Mouse (Mus musculus) ES-CJ7 (cell line): ENCODE results near the gene H2-DMb2.
"Not testable (repeated sequence)": the region's sequence is repeated elsewhere in the genome, so short reads cannot be mapped to it uniquely, and the experiment has no call there.

ENCODE experiments used
- DNase-seq: peaks from one replicate; pipeline ENCODE4 v3.0.0; 2011; ENCODE audit warnings: low read depth, low spot score

Gene H2-DMb2

GRCm38 (mm10) chr17:34134451-34134850 is 8.7 kb upstream of the H2-DMb2 start:
- DNase-seq: no peak

GRCm38 (mm10) chr17:34135297-34136224 is 7.5 kb upstream of the H2-DMb2 start:
- peak; percentile 98 for DNase-seq

GRCm38 (mm10) chr17:34137601-34138000 is 5.5 kb upstream of the H2-DMb2 start:
- no peak for DNase-seq

GRCm38 (mm10) chr17:34138655-34139054 is 4.5 kb upstream of the H2-DMb2 start:
- no peak for DNase-seq

GRCm38 (mm10) chr17:34139416-34139815 is 3.7 kb upstream of the H2-DMb2 start:
- DNase-seq: peak; percentile 78

GRCm38 (mm10) chr17:34140240-34140639 is 2.9 kb upstream of the H2-DMb2 start:
- no peak for DNase-seq

GRCm38 (mm10) chr17:34141448-34141847 is 1.7 kb upstream of the H2-DMb2 start:
- no peak for DNase-seq

GRCm38 (mm10) chr17:34142456-34143010 is 574 bp upstream of the H2-DMb2 start:
- no peak for DNase-seq

- DNase-seq: no peak
Observed at GRCm38 (mm10) chr17:34143461-34143860, 354 bp downstream of the H2-DMb2 start.

GRCm38 (mm10) chr17:34144221-34144620 is 1.1 kb downstream of the H2-DMb2 start:
- not testable (repeated sequence) for DNase-seq

GRCm38 (mm10) chr17:34144960-34145371 is 1.9 kb downstream of the H2-DMb2 start:
- no peak for DNase-seq

- DNase-seq: peak; percentile 71
Observed at GRCm38 (mm10) chr17:34152923-34153322, 9.8 kb downstream of the H2-DMb2 start, which contains the start of gene H2-DMb1. Gene H2-DMb1, plus strand, starts transcription at chr17:34153072.

- DNase-seq: no peak
Observed at GRCm38 (mm10) chr17:34155534-34155933, 12.4 kb downstream of the H2-DMb2 start.

- peak; percentile 65 for DNase-seq
Observed at GRCm38 (mm10) chr17:34164202-34164895, 21.2 kb downstream of the H2-DMb2 start.

- peak; percentile 46 for DNase-seq
Observed at GRCm38 (mm10) chr17:34165033-34165730, 22.1 kb downstream of the H2-DMb2 start.

GRCm38 (mm10) chr17:34169279-34169678 is 26.2 kb downstream of the H2-DMb2 start:
- peak; percentile 42 for DNase-seq

- no peak for DNase-seq
Observed at GRCm38 (mm10) chr17:34170487-34170876, 27.4 kb downstream of the H2-DMb2 start.

GRCm38 (mm10) chr17:34170877-34171498 is 27.9 kb downstream of the H2-DMb2 start:
- DNase-seq: peak; percentile 68

GRCm38 (mm10) chr17:34172528-34172927 is 29.4 kb downstream of the H2-DMb2 start:
- no peak for DNase-seq

- no peak for DNase-seq
Observed at GRCm38 (mm10) chr17:34174075-34174474, 31.0 kb downstream of the H2-DMb2 start.

GRCm38 (mm10) chr17:34177179-34177578 is 34.1 kb downstream of the H2-DMb2 start:
- DNase-seq: peak; percentile 57
